In the genomic region with DNA sequence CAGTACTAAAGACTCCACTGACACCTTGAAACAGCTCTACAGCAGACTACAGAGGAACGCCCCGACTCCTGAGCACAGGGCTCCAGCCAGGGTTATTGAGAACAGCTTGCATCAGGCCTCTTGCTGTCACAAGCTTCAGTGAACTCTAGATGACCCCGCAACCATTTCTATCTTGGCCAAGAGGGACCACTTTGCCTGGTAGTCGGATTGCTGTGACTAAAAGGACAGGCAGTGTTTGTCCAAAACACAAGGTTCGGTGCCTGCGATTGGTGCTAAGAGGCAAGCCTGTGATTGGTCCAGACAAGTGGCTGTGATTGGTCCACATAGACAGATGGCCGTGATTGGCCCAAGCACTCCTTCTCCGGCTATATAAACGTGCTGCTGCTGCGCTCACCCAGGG, we compare ENCODE assay signal across 15 mouse cellular contexts. TPM values are rescaled to one million over a fixed set of nuclear protein-coding genes. Genes with fewer than 3 reads are reported as not detected.
DNase-seq lines count a peak whose midpoint lies in the region; ATAC-seq and TF ChIP-seq lines count a peak whose summit lies in the region.
"Had no signal": no experiment of that assay in that cellular context is flagged by ENCODE, and none has a peak within 500 bp of the region (broad histone marks: within the 10 kb centered on the region; RNA-seq: fewer than 3 reads in every experiment).

No protein-coding gene starts in this region.

- WGBS in heart, embryonic 13.5 days, result 55% methylated on average over 10 of the region's 10 CpGs
- WGBS in heart, adult 2 months, result 64% methylated on average over 10 of the region's 10 CpGs
- WGBS in lung, embryonic 16.5 days, result 41% methylated on average over 10 of the region's 10 CpGs
- 49% methylated on average over 10 of the region's 10 CpGs for WGBS in lung, adult 2 months
- 74% methylated on average over 10 of the region's 10 CpGs for WGBS in midbrain, postnatal 0 days

- no peaks in the 10 kb centered on the region for H3K9me3 ChIP-seq in heart, embryonic 13.5 days
- H3K9me3 ChIP-seq in lung, embryonic 16.5 days (ENCODE audit: control insufficient read depth, low read length), result no peaks in the 10 kb centered on the region
- no peaks in the 10 kb centered on the region for H3K9me3 ChIP-seq in midbrain, postnatal 0 days (ENCODE audit: low read length)
- H3K9me3 ChIP-seq: forebrain, embryonic 15.5 days; G1E; hindbrain, embryonic 15.5 days had no signal

- TF ChIP-seq POLR2A in heart, adult 2 months (IDR thresholded peaks at IDR 0.05; ENCODE audit: insufficient read depth, low read depth, low read length), result no peak
- no peak for TF ChIP-seq POLR2A in lung, adult 2 months (IDR thresholded peaks at IDR 0.05; ENCODE audit: borderline replicate concordance, extremely low read depth, low read depth, low read length)

- 0 out of 2 replicates have a peak overlapping the region, but pooled peaks have one; percentile 2 for H3K4me2 ChIP-seq in heart, embryonic 13.5 days
- no peak overlapping the region for H3K4me2 ChIP-seq in lung, embryonic 16.5 days (ENCODE audit: low read depth, low read length)
- H3K4me2 ChIP-seq in midbrain, postnatal 0 days (ENCODE audit: low read depth, low read length, poor library complexity, severe bottlenecking), result no peak overlapping the region
- H3K4me2 ChIP-seq: forebrain, embryonic 15.5 days; hindbrain, embryonic 15.5 days had no signal

- no peak overlapping the region for H3K27ac ChIP-seq in heart, embryonic 13.5 days (replicated peaks)
- H3K27ac ChIP-seq in heart, adult 2 months, result no peak overlapping the region
- H3K27ac ChIP-seq in lung, embryonic 16.5 days (ENCODE audit: low read length), result no peak overlapping the region
- no peak overlapping the region for H3K27ac ChIP-seq in midbrain, postnatal 0 days (ENCODE audit: low read depth, low read length)
- H3K27ac ChIP-seq: forebrain, embryonic 15.5 days; hindbrain, embryonic 15.5 days; stomach, postnatal 0 days had no signal

- H3K4me1 ChIP-seq in heart, embryonic 13.5 days, result peaks cover 13% of the 10 kb centered on the region
- no peaks in the 10 kb centered on the region for H3K4me1 ChIP-seq in heart, adult 2 months (ENCODE audit: control insufficient read depth, insufficient read depth, low read length)
- H3K4me1 ChIP-seq in lung, embryonic 16.5 days (replicated peaks; ENCODE audit: control insufficient read depth, insufficient read depth, low read length), result peaks cover 10% of the 10 kb centered on the region
- H3K4me1 ChIP-seq in lung, adult 2 months (ENCODE audit: control insufficient read depth, insufficient read depth, low read length), result no peaks in the 10 kb centered on the region
- no peaks in the 10 kb centered on the region for H3K4me1 ChIP-seq in midbrain, postnatal 0 days (ENCODE audit: insufficient read depth, low read length)
- H3K4me1 ChIP-seq: forebrain, embryonic 15.5 days had no signal

- TF ChIP-seq EP300 in heart, adult 2 months (IDR thresholded peaks at IDR 0.05; ENCODE audit: insufficient read depth, low read depth, low read length), result no peak

- H3K4me3 ChIP-seq in heart, embryonic 13.5 days, result no peak overlapping the region
- no peak overlapping the region for H3K4me3 ChIP-seq in heart, adult 2 months
- no peak overlapping the region for H3K4me3 ChIP-seq in lung, embryonic 16.5 days (ENCODE audit: low read length)
- no peak overlapping the region for H3K4me3 ChIP-seq in lung, adult 2 months (replicated peaks; ENCODE audit: extremely low read depth, low read depth, low read length)
- H3K4me3 ChIP-seq in midbrain, postnatal 0 days (ENCODE audit: low read depth, low read length), result no peak overlapping the region
- H3K4me3 ChIP-seq: forebrain, embryonic 15.5 days; hindbrain, embryonic 15.5 days had no signal

- DNase-seq in heart, adult 2 months, result no peak
- DNase-seq in lung, adult 2 months, result no peak
- peak; percentile 60 for DNase-seq in lung, postnatal 10 days
- peak; percentile 6 for DNase-seq in yolk sac, embryonic 10.5 days (ENCODE audit: low spot score)
- DNase-seq in left cerebral cortex, postnatal 36 days (ENCODE audit: low spot score in 2 of 2), result no peak
- DNase-seq in midbrain, postnatal 0 days (ENCODE audit: low spot score), result no peak
- DNase-seq: gastrocnemius, postnatal 36 days; left cerebral cortex, postnatal 4 days had no signal

- H3K9ac ChIP-seq in heart, embryonic 13.5 days, result no peak overlapping the region
- no peak overlapping the region for H3K9ac ChIP-seq in heart, adult 2 months (ENCODE audit: low read depth, low read length)
- no peak overlapping the region for H3K9ac ChIP-seq in lung, embryonic 16.5 days (ENCODE audit: low read length)
- H3K9ac ChIP-seq in midbrain, postnatal 0 days (replicated peaks; ENCODE audit: low read length, poor library complexity, severe bottlenecking), result no peak overlapping the region
- H3K9ac ChIP-seq: forebrain, embryonic 15.5 days; hindbrain, embryonic 15.5 days had no signal

- H3K36me3 ChIP-seq in heart, embryonic 13.5 days, result no peaks in the 10 kb centered on the region
- no peaks in the 10 kb centered on the region for H3K36me3 ChIP-seq in heart, adult 2 months (ENCODE audit: control insufficient read depth, insufficient read depth, low read length)
- H3K36me3 ChIP-seq in lung, embryonic 16.5 days (ENCODE audit: control insufficient read depth, insufficient read depth, low read length), result no peaks in the 10 kb centered on the region
- no peaks in the 10 kb centered on the region for H3K36me3 ChIP-seq in midbrain, postnatal 0 days (ENCODE audit: insufficient read depth, low read length)
- H3K36me3 ChIP-seq: forebrain, embryonic 15.5 days; G1E; hindbrain, embryonic 15.5 days had no signal

- H3K79me2 ChIP-seq in heart, adult 2 months (replicated peaks; ENCODE audit: control insufficient read depth, insufficient read depth, low read length), result no peaks in the 10 kb centered on the region

- TF ChIP-seq CTCF in heart, adult 2 months (IDR thresholded peaks at IDR 0.05), result no peak
- no peak for TF ChIP-seq CTCF in lung, adult 2 months (IDR thresholded peaks at IDR 0.05; ENCODE audit: insufficient read depth, low read length)
- no peak for TF ChIP-seq CTCF in midbrain, postnatal 0 days (IDR thresholded peaks at IDR 0.05)

- ATAC-seq in heart, embryonic 13.5 days (ENCODE audit: extremely low read depth, insufficient number of reproducible peaks, low FRiP score, low TSS enrichment), result no peak
- peak; percentile 72 for ATAC-seq in lung, embryonic 16.5 days (ENCODE audit: low read depth)
- no peak for ATAC-seq in midbrain, postnatal 0 days (ENCODE audit: low FRiP score)
- ATAC-seq: forebrain, embryonic 15.5 days had no signal

- intact Hi-C loops in heart, adult 2 months (cut with DNase I), result no loop called here
- intact Hi-C loops in left cerebral cortex, postnatal 36 days (cut with DNase I), result no loop called here

- peaks cover 28% of the 10 kb centered on the region for H3K27me3 ChIP-seq in heart, embryonic 13.5 days (replicated peaks)
- H3K27me3 ChIP-seq in heart, adult 2 months (ENCODE audit: control insufficient read depth, insufficient read depth, low read length), result no peaks in the 10 kb centered on the region
- no peaks in the 10 kb centered on the region for H3K27me3 ChIP-seq in lung, embryonic 16.5 days (ENCODE audit: control insufficient read depth, insufficient read depth, low read depth, low read length)
- H3K27me3 ChIP-seq in midbrain, postnatal 0 days (ENCODE audit: insufficient read depth, low read length), result no peaks in the 10 kb centered on the region
- H3K27me3 ChIP-seq: forebrain, embryonic 15.5 days; hindbrain, embryonic 15.5 days had no signal

RNA-seq across cellular contexts. Expression of a gene that starts 16.8 kb away (rescaled TPM):
- polyA plus RNA-seq in heart, embryonic 13.5 days (2015; fragmentation: Nextera tagmentation; extraction: Ambion mirVana), result 0.39 and 0.62 TPM in 2 replicates
- under 1 TPM in 1 of 2 experiments, not detected in 1; 0.09 TPM for total RNA-seq in heart, adult 2 months (2021)
- 0.02 and 0.09 TPM in 2 replicates for polyA plus RNA-seq in heart, adult 2 months (2012; rRNA removed)
- polyA plus RNA-seq in lung, embryonic 16.5 days (2015; fragmentation: Nextera tagmentation; extraction: Ambion mirVana), result 1.5 and 2.3 TPM in 2 replicates
- 0.31 and 0.93 TPM in 2 replicates for polyA plus RNA-seq in lung, adult 2 months (2012; rRNA removed)
- total RNA-seq in left cerebral cortex, postnatal 36 days (2021), result 10 to 100 TPM; 19.2 to 19.8 TPM
- total RNA-seq in midbrain, postnatal 0 days (2014; rRNA removed), result 14.8 and 17.2 TPM in 2 replicates
- 9.5 and 9.7 TPM in 2 replicates for polyA plus RNA-seq in midbrain, postnatal 0 days (2015; fragmentation: Nextera tagmentation; extraction: Ambion mirVana)
- total RNA-seq: megakaryocyte-erythroid progenitor cell, adult 5-6 weeks had no signal
- polyA plus RNA-seq: G1E had no signal

Comparison
In these comparisons a context has a peak if more than half of its experiments do, and no peak if none do; other contexts are left out.
1. DNase-seq: peak in lung, postnatal 10 days (single experiment) and yolk sac, embryonic 10.5 days (single experiment); none in heart, adult 2 months (0 of 2), lung, adult 2 months (single experiment), left cerebral cortex, postnatal 36 days (0 of 2) and midbrain, postnatal 0 days (single experiment).